Mouse (Mus musculus) ES-E14 (cell line): ENCODE results near the gene Marveld2.

ENCODE experiments used
- HCFC1 ChIP-seq: IDR thresholded peaks from 2 replicates; pipeline ENCODE4 v1.6.1; 2012; ENCODE audit warnings: low read length, inconsistent platforms, borderline replicate concordance; ENCODE audit not compliant: insufficient read depth
- MAFK ChIP-seq: IDR thresholded peaks from 2 replicates; pipeline ENCODE4 v1.6.1; 2014; ENCODE audit warnings: mild to moderate bottlenecking, low read depth, low read length, inconsistent platforms; ENCODE audit not compliant: insufficient read depth

GRCm38 (mm10) chr13:100579220-100579619, 37.6 kb downstream of the Marveld2 start:
- no peak for TF ChIP-seq MAFK
- TF ChIP-seq HCFC1: no peak
